Mouse (Mus musculus) G1E (cell line): ENCODE measurements at regions not wholly inside any gene's neighbourhood (a gene's known extent, or its start where the extent isn't known, plus 50 kb on each side); places are given as distances from the start of the nearest gene placed in this dataset.

ENCODE experiments used
- CTCF ChIP-seq: IDR thresholded peaks from 2 replicates; pipeline ENCODE4 v1.5.1; 2012; ENCODE audit warnings: low read depth, low read length, inconsistent platforms, mixed read lengths
- TAL1 ChIP-seq: conservative IDR thresholded peaks from 2 replicates; pipeline ENCODE4 v1.6.1; 2012; ENCODE audit warnings: low read depth, low read length, inconsistent platforms, mixed read lengths

DNA sequence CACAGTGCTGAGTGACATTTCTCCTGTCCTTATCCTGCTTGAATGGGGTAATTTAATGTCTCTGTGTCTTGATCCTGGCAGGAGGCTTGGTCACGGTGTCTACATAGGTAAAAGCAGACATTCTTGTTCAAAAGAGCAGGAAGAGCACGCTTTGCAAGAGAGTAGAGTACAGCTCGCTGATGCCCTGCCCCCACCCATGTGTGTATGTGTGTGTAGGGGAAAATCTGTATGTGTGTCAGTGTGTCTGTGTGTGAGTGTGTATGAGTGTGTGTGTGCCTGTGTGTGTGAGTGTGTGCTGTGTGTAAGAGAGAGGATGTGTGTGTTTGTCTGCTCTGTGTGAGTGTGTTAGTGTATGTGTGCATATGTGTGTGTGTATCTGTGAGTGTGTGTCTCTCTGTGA is 221.3 kb downstream of the Bcl11b start:
- TF ChIP-seq CTCF (no peak), TAL1 (no peak)
